Mouse (Mus musculus): ENCODE measurements around the gene Sf3a3.

DNA sequence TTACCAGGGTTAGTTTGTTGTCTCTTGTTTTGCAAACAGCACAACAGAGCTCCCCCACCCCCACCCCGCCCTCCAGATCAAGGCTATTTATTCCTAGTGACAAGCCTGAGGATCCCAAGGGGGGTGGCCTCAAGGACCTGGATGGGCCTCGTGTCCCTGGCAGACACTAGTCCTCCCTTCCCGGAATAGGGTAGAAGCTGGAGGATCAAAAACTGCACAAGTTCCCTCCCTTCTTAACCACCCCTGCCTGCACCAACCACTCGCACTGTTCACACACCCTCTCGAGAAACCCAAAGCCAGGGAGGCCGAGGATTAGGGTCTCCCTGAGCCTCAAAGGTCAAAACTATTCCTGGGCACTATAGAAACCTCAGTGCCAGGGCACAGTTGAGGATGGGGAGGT is 14.8 kb upstream of the Sf3a3 start:
- TF ChIP-seq POLR2A (IDR thresholded peaks at IDR 0.05; ENCODE audit: borderline replicate concordance, extremely low read depth, insufficient read depth, insufficient read length, poor library complexity, severe bottlenecking), result no peak
- no peak for TF ChIP-seq CTCF (IDR thresholded peaks at IDR 0.05; ENCODE audit: borderline replicate concordance, extremely low read depth, insufficient read depth, insufficient read length)

Measured in brain, embryonic 14.5 days (tissue).